Mouse (Mus musculus) CH12.LX (cell line): ENCODE measurements at regions not wholly inside any gene's neighbourhood (a gene's known extent, or its start where the extent isn't known, plus 50 kb on each side); places are given as distances from the start of the nearest gene placed in this dataset.

Experiments used
- CHD2 ChIP-seq: IDR thresholded peaks from 2 replicates; pipeline ENCODE4 v1.6.1; 2011; ENCODE audit warnings: low read length, improper control_type of control experiment
- CTCF ChIP-seq, 2 experiments: IDR thresholded peaks in 1 of 2; conservative IDR thresholded peaks in 1 of 2; 2 replicates each; pipeline ENCODE4 v1.5.1; 2011 to 2012; ENCODE audit warnings: low read depth in 2 of 2, low read length in 2 of 2, improper control_type of control experiment in 1 of 2, inconsistent platforms in 1 of 2, mild to moderate bottlenecking in 1 of 2, moderate library complexity in 1 of 2
- EP300 ChIP-seq: IDR thresholded peaks from 2 replicates; pipeline ENCODE4 v1.6.1; 2011; ENCODE audit warnings: low read length, improper control_type of control experiment
- POLR2A ChIP-seq: IDR thresholded peaks from 2 replicates; pipeline ENCODE4 v1.6.1; 2011; ENCODE audit warnings: low read depth, mild to moderate bottlenecking, improper control_type of control experiment, low read length
- SIN3A ChIP-seq: IDR thresholded peaks from 2 replicates; pipeline ENCODE4 v1.6.1; 2012; ENCODE audit warnings: low read length, improper control_type of control experiment, inconsistent platforms
- SMC3 ChIP-seq: IDR thresholded peaks from 2 replicates; pipeline ENCODE4 v1.6.1; 2011; ENCODE audit warnings: low read depth, low read length, improper control_type of control experiment
- TBP ChIP-seq: conservative IDR thresholded peaks from 2 replicates; pipeline ENCODE4 v1.6.1; 2011; ENCODE audit warnings: low read depth, low read length, improper control_type of control experiment
- TCF12 ChIP-seq: IDR thresholded peaks from 2 replicates; pipeline ENCODE4 v1.6.1; 2014; ENCODE audit warnings: low read depth, mild to moderate bottlenecking, inconsistent platforms, low read length, improper control_type of control experiment
- ZMIZ1 ChIP-seq: IDR thresholded peaks from 2 replicates; pipeline ENCODE4 v1.6.1; 2012; ENCODE audit warnings: low read depth, mild to moderate bottlenecking, inconsistent platforms, low read length, improper control_type of control experiment
- ZNF384 ChIP-seq: IDR thresholded peaks from 2 replicates; pipeline ENCODE4 v1.6.1; 2012; ENCODE audit warnings: low read depth, low read length, improper control_type of control experiment, inconsistent platforms

- TF ChIP-seq CHD2 (no peak), TCF12 (no peak), POLR2A (no peak), TBP (no peak), CTCF (conservative IDR thresholded peaks at IDR 0.05 in 1 of 2, IDR thresholded peaks at IDR 0.05 in 1 of 2; ENCODE audit: low read depth in 2 of 2, low read length in 2 of 2) (peak in 1 of 2 experiments; percentile 28; a peak in 2 of 4 replicates), EP300 (no peak), SIN3A (no peak), ZMIZ1 (no peak), SMC3 (peak; percentile 22), ZNF384 (no peak)
These were observed 372.7 kb upstream of the Trib2 start for GRCm38 (mm10) chr12:16189441-16189840.
